Mouse (Mus musculus) lung, postnatal 0 days (tissue): ENCODE data around the gene Sdsl. TPM values are rescaled to one million over a fixed set of nuclear protein-coding genes. Genes with fewer than 3 reads are reported as not detected.

Experiments used
- ATAC-seq: fragments of 200-750 bp; cut with Nextera tagmentation; 2 replicates; pipeline ENCODE4 v1.8.0; 2017; ENCODE audit warnings: moderate library complexity
- DNase-seq: peaks from one replicate; pipeline ENCODE4 v3.0.0-alpha.2; 2016; ENCODE audit warnings: low spot score
- H3K27ac ChIP-seq: fragments of 300-500 bp; sonication (generic); 2 replicates; pipeline ENCODE4 v1.5.1; 2014; ENCODE audit warnings: antibody characterized with exemption, mild to moderate bottlenecking, low read length, mixed read lengths
- H3K27me3 ChIP-seq: fragments of 300-500 bp; sonication (generic); replicated peaks from 2 replicates; pipeline ENCODE4 v1.6.1; 2014; ENCODE audit warnings: low read length, mixed read lengths; ENCODE audit not compliant: insufficient read depth
- H3K36me3 ChIP-seq: fragments of 300-500 bp; sonication (generic); 2 replicates; pipeline ENCODE4 v1.6.1; 2014; ENCODE audit warnings: low read length, mixed read lengths; ENCODE audit not compliant: insufficient read depth
- H3K4me1 ChIP-seq: fragments of 300-500 bp; sonication (generic); 2 replicates; pipeline ENCODE4 v1.6.1; 2014; ENCODE audit warnings: antibody characterized with exemption, low read depth, low read length, mixed read lengths; ENCODE audit not compliant: insufficient read depth
- H3K4me2 ChIP-seq: fragments of 300-500 bp; sonication (generic); replicated peaks from 2 replicates; pipeline ENCODE4 v1.6.1; 2014; ENCODE audit warnings: low read depth, mild to moderate bottlenecking, low read length, moderate library complexity, mixed read lengths
- H3K4me3 ChIP-seq: fragments of 300-500 bp; sonication (generic); 2 replicates; pipeline ENCODE4 v1.5.1; 2014; ENCODE audit warnings: low read depth, low read length
- H3K9ac ChIP-seq: fragments of 300-500 bp; sonication (generic); replicated peaks from 2 replicates; pipeline ENCODE4 v1.6.1; 2014; ENCODE audit warnings: low read depth, mild to moderate bottlenecking
- H3K9me3 ChIP-seq: fragments of 300-500 bp; sonication (generic); 2 replicates; pipeline ENCODE4 v1.6.1; 2016; ENCODE audit warnings: low read length, mixed read lengths
- CTCF ChIP-seq: IDR thresholded peaks from 2 replicates; pipeline ENCODE4 v1.5.1; 2016; ENCODE audit warnings: antibody characterized with exemption, mild to moderate bottlenecking
- EP300 ChIP-seq: IDR thresholded peaks from 2 replicates; pipeline ENCODE4 v1.6.1; 2016; ENCODE audit warnings: antibody characterized with exemption, mild to moderate bottlenecking, control low read depth
- WGBS: fragments of 180-500 bp; shearing (Covaris S2); extraction: QIAGEN DNeasy Blood & Tissue Kit; methylation state at CpG from one replicate; pipeline ENCODE4 v1.1.7; 2014; 5-methylcytosine and 5-hydroxymethylcytosine counted together
- polyA plus RNA-seq: library from polyadenylated mRNA; unstranded; fragments of >200 nt; fragmentation: Nextera tagmentation; extraction: Ambion mirVana; gene quantifications from 2 replicates; pipeline ENCODE4 v1.2.1, GENCODE M21; 2015

The Sdsl gene
- polyA plus RNA-seq, 1 experiment from 2014 or later: 1.7 TPM

DNA sequence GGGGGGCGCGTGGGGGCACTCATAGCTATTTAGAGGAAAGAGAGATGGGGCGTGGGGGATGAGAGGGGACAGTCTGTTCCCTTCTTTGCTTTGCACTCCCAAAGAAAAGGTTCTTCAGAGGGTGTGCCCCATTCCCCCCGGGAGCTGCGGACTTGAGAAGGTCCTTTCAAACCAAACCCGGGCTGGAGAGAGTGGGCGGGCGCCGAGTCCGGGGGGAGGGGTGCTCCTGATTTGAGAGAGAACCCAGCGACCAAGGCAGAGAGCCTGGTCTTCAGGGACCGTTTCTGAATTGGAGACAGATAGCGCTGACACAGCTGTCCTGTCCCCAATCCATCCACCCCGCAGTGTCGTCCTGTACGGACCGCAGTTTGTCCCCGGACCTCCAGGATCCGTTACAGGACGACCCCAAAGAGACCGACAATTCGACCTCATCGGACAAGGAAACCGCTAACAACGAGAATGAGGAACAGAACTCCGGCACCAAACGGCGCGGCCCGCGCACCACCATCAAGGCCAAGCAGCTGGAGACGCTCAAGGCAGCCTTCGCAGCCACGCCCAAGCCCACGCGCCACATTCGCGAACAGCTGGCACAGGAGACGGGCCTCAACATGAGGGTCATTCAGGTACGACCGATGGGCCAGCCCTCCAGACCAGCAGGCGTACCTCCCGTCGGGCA lies 37.5 kb downstream of the Sdsl start:
- TF ChIP-seq EP300 (no peak), CTCF (no peak)
- H3K27me3 ChIP-seq: peaks cover 95% of the 10 kb centered on the region
- 1% methylated on average over 44 of the region's 44 CpGs for WGBS
- peaks cover 6% of the 10 kb centered on the region; the same call in 1 of the 2 replicates for H3K4me1 ChIP-seq
- no peak overlapping the region for H3K9ac ChIP-seq
- no peak overlapping the region for H3K4me2 ChIP-seq
- H3K4me3 ChIP-seq: no peak overlapping the region
- ATAC-seq (no peak), DNase-seq (no peak)
- H3K9me3 ChIP-seq: no peaks in the 10 kb centered on the region
- no peak overlapping the region for H3K27ac ChIP-seq
- no peaks in the 10 kb centered on the region for H3K36me3 ChIP-seq

- Histone ChIP-seq H3K9me3 (no peaks in the 10 kb centered on the region), H3K36me3 (no peaks in the 10 kb centered on the region), H3K27me3 (peaks cover 95% of the 10 kb centered on the region), H3K27ac (no peak overlapping the region), H3K4me1 (peaks cover 6% of the 10 kb centered on the region; the same call in 1 of the 2 replicates), H3K4me2 (no peak overlapping the region), H3K9ac (no peak overlapping the region), H3K4me3 (no peak overlapping the region)
- WGBS: 5% methylated on average over 21 of the region's 21 CpGs
- ATAC-seq (no peak), DNase-seq (no peak)
- no peak for TF ChIP-seq EP300
- TF ChIP-seq CTCF: no peak
Observed at GRCm38 (mm10) chr5:120434231-120434735, 38.3 kb downstream of the Sdsl start.

- TF ChIP-seq EP300: no peak
- TF ChIP-seq CTCF: no peak
- Histone ChIP-seq H3K4me2 (no peak overlapping the region), H3K27me3 (peaks cover 93% of the 10 kb centered on the region), H3K9me3 (no peaks in the 10 kb centered on the region), H3K4me3 (no peak overlapping the region), H3K27ac (no peak overlapping the region), H3K4me1 (peaks cover 6% of the 10 kb centered on the region; the same call in 1 of the 2 replicates), H3K9ac (no peak overlapping the region), H3K36me3 (no peaks in the 10 kb centered on the region)
- ATAC-seq: no peak
- DNase-seq: no peak
- 2% methylated on average over 13 of the region's 13 CpGs for WGBS
Observed at GRCm38 (mm10) chr5:120433135-120433760, 39.4 kb downstream of the Sdsl start.

DNA sequence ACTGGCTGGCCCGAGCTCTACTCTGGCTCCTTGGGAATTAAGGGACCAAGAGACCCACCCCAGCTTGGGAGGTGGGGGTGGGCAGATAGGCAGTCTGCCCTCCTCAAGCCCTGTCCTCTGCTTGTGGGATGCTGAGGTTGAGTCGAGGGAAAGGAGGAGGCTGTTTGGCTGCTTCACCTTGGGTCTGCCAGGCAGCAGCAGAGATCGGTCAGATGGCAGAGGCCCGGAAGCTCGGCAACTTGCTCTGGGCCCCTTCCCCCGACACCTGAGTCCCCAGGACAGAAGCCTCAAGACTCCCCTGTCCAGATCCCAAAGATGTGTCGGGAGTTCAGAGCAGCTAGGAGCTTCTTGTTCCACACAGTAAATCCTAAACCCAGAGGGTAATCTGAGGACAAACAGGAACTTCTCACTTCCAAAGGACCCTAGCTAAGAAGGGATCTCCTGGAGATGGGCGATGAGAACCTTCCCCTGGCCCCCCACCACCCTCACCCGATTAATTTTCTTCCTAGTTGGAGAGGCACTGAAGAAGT lies 40.1 kb downstream of the Sdsl start:
- no peaks in the 10 kb centered on the region for H3K9me3 ChIP-seq
- H3K4me2 ChIP-seq: no peak overlapping the region
- no peak for ATAC-seq
- no peak for TF ChIP-seq CTCF
- TF ChIP-seq EP300: no peak
- no peak for DNase-seq
- H3K4me1 ChIP-seq: peaks cover 6% of the 10 kb centered on the region; the same call in 1 of the 2 replicates
- H3K27ac ChIP-seq: no peak overlapping the region
- H3K4me3 ChIP-seq: no peak overlapping the region
- H3K9ac ChIP-seq: no peak overlapping the region
- no peaks in the 10 kb centered on the region for H3K36me3 ChIP-seq
- peaks cover 92% of the 10 kb centered on the region for H3K27me3 ChIP-seq
- WGBS: 2% methylated on average over 9 of the region's 9 CpGs

GRCm38 (mm10) chr5:120431649-120432485 lies 40.7 kb downstream of the Sdsl start, which contains the start of gene Lhx5:
TSS of gene Lhx5 (plus strand) at chr5:120431699.
- WGBS: 1% methylated on average over 62 of the region's 69 CpGs
- Histone ChIP-seq H3K27me3 (peaks cover 92% of the 10 kb centered on the region), H3K4me1 (peaks cover 6% of the 10 kb centered on the region; the same call in 1 of the 2 replicates), H3K4me2 (no peak within 1 kb of the TSS), H3K36me3 (no peaks in the 10 kb centered on the region), H3K9ac (no peak within 1 kb of the TSS), H3K4me3 (no peak within 1 kb of the TSS), H3K27ac (no peak within 1 kb of the TSS), H3K9me3 (no peaks in the 10 kb centered on the region)
- DNase-seq (no peak), ATAC-seq (no peak)
- TF ChIP-seq CTCF: no peak
- TF ChIP-seq EP300: no peak
